Mouse (Mus musculus) midbrain, embryonic 15.5 days (tissue): ENCODE data around the gene Syt13. TPM values are rescaled to one million over a fixed set of nuclear protein-coding genes. Genes with fewer than 3 reads are reported as not detected.
A peak's percentile ranks its signal among the peaks of the same experiment; 100 is the strongest.

Source experiments
- ATAC-seq: fragments of 200-750 bp; cut with Nextera tagmentation; replicated peaks from 2 replicates; pipeline ENCODE4 v1.8.0; 2017; ENCODE audit warnings: moderate TSS enrichment
- H3K27ac ChIP-seq: fragments of 300-500 bp; sonication (generic); 2 replicates; pipeline ENCODE4 v1.5.1; 2015; ENCODE audit warnings: mild to moderate bottlenecking, inconsistent platforms
- H3K27me3 ChIP-seq: fragments of 300-500 bp; sonication (generic); replicated peaks from 2 replicates; pipeline ENCODE4 v1.6.1; 2015; ENCODE audit warnings: inconsistent platforms
- H3K36me3 ChIP-seq: fragments of 300-500 bp; sonication (generic); replicated peaks from 2 replicates; pipeline ENCODE4 v1.6.1; 2015; ENCODE audit warnings: inconsistent platforms
- H3K4me1 ChIP-seq: fragments of 300-500 bp; sonication (generic); 2 replicates; pipeline ENCODE4 v1.6.1; 2015; ENCODE audit warnings: inconsistent platforms
- H3K4me2 ChIP-seq: fragments of 300-500 bp; sonication (generic); 2 replicates; pipeline ENCODE4 v1.6.1; 2015; ENCODE audit warnings: inconsistent platforms, mild to moderate bottlenecking, moderate library complexity
- H3K4me3 ChIP-seq: fragments of 300-500 bp; sonication (generic); 2 replicates; pipeline ENCODE4 v1.5.1; 2015; ENCODE audit warnings: mild to moderate bottlenecking, inconsistent platforms
- H3K9ac ChIP-seq: fragments of 300-500 bp; sonication (generic); 2 replicates; pipeline ENCODE4 v1.6.1; 2015; ENCODE audit warnings: mild to moderate bottlenecking, inconsistent platforms
- H3K9me3 ChIP-seq: fragments of 300-500 bp; sonication (generic); 2 replicates; pipeline ENCODE4 v1.6.1; 2016; ENCODE audit warnings: inconsistent platforms
- WGBS: fragments of 180-500 bp; shearing (Covaris S2); methylation state at CpG from one replicate; pipeline ENCODE4 v1.1.7; 2015; ENCODE audit warnings: mixed read lengths; 5-methylcytosine and 5-hydroxymethylcytosine counted together
- polyA plus RNA-seq: library from polyadenylated mRNA; unstranded; fragments of >200 nt; fragmentation: Nextera tagmentation; extraction: Ambion mirVana; gene quantifications from 2 replicates; pipeline ENCODE4 v1.2.1, GENCODE M21; 2015

Gene Syt13
- polyA plus RNA-seq, 1 experiment from 2014 or later, result 88.7 TPM

DNA sequence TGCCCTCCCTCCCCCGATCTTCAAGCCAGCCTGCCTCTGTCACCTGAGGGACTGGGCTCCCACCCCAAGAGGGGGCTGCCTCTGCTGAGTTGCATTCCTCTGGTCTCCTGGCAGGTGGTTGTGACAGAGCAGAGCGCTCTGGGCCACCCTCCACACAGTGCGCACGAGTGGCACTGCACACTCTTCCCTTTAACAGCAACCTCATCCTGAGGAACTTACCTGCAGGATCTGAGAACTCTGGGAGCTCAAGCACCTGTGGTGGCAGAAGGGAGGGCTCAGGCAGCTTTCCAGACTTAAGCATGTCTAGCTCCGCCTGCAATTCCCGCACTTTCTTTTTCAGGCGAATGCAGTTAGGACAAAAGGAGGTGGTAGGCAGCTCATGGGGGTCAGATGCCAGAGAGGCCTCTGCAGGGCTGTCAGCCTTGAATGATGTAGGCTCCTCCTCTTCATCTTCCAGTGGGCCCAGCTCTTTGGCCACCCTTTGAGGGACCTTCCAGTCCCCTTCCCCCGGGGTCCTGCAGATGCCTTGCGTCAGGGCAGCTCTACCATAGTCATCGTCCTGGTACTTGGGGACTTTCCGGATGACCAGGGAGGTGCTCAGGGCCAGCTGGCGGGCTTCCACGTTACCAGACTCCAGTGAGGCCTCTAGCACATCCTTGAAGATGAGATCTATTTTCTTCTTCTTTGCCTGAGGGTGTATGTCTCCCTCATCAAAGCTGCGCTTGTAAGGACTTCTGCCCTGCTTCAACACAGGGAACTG, 60.3 kb downstream of the Syt13 start:
- H3K4me2 ChIP-seq, result no peak overlapping the region
- 71% methylated on average over 14 of the region's 14 CpGs for WGBS
- H3K4me3 ChIP-seq, result no peak overlapping the region
- ATAC-seq, result no peak
- H3K36me3 ChIP-seq, result peaks cover 26% of the 10 kb centered on the region
- H3K27me3 ChIP-seq, result no peaks in the 10 kb centered on the region
- H3K27ac ChIP-seq, result no peak overlapping the region
- H3K9me3 ChIP-seq, result no peaks in the 10 kb centered on the region
- H3K4me1 ChIP-seq, result no peaks in the 10 kb centered on the region
- no peak overlapping the region for H3K9ac ChIP-seq

DNA sequence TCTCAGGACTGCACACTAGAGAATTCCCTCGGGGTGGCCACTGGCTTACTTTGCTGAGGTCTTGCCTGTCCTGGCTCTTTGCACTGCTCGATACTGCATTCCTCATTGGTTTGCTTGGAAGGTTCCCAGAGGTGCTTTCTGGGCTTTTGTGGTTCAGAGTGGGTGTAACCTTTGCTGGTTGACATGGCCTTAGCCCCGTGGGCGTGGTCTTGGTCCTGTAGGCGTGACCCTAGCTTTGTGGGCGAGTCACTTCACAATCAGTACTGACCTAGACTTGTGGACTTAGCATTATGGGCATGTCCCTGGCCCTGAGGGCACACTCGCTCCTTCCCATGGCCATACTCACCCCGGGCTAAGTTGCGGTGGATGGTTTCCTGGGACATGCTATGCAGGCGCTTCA, 65.3 kb downstream of the Syt13 start:
- H3K9me3 ChIP-seq, result no peaks in the 10 kb centered on the region
- H3K27ac ChIP-seq, result no peak overlapping the region
- no peak for ATAC-seq
- H3K4me3 ChIP-seq, result no peak overlapping the region
- H3K36me3 ChIP-seq, result no peaks in the 10 kb centered on the region; the same call in 1 of the 2 replicates
- H3K9ac ChIP-seq, result no peak overlapping the region
- H3K4me2 ChIP-seq, result no peak overlapping the region
- 93% methylated on average over 10 of the region's 10 CpGs for WGBS
- H3K4me1 ChIP-seq, result no peaks in the 10 kb centered on the region
- H3K27me3 ChIP-seq, result no peaks in the 10 kb centered on the region

DNA sequence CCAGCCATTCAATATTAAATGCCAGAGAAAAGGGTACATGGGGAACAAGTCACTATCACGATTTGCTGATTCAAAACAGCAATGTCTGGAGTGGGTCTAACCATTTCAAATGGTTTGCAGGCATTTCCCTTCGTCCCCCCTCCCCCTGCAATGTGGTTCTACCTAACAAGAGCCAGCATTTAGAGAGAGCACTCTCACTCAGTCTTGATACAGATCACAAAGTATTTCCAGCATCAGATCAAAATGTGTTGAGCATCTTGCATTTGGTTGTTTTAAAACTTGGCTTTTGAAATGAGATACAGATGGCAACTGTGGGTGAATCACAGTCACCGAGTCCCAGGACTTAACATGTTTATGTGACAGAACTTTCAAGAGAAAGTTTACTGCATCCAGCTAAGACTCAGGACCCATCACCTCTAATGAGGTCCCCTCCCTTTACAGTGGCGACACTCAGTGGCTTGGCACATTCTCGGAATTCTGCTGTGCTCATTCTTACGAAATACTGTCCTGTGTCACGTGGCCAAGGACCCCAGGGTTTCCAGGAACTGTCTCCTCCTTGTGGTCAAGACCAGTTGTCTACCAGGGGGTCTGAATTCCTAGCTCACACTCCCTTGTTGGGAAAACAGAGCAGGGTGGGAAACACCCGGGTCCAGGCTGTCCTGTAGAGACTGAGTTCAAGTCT, 67.8 kb downstream of the Syt13 start:
- Histone ChIP-seq H3K27me3 (no peaks in the 10 kb centered on the region), H3K4me3 (no peak overlapping the region), H3K27ac (no peak overlapping the region), H3K9me3 (no peaks in the 10 kb centered on the region), H3K4me1 (no peaks in the 10 kb centered on the region), H3K9ac (no peak overlapping the region), H3K36me3 (no peaks in the 10 kb centered on the region; the same call in 1 of the 2 replicates), H3K4me2 (no peak overlapping the region)
- WGBS, result 82% methylated on average over 8 of the region's 8 CpGs
- ATAC-seq, result no peak

DNA sequence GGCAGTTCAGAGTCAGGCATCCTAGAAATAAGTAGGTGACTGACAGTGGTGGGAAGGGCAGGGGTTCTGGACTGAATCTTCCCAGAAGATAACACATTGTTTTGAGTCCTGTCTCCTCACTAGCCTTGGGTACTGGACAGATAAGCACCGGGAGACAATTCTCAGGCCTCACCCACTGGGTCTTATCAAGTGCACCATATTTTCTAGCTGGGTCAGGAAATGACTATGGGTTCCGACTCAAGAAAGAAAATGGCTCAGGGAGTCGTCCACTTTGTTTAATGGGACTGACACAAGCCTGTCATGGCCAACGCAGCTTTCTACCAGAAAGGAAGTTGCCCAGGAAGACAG, 68.3 kb downstream of the Syt13 start:
- WGBS, result 90% methylated on average over 4 of the region's 4 CpGs
- Histone ChIP-seq H3K4me3 (no peak overlapping the region), H3K27ac (no peak overlapping the region), H3K36me3 (no peaks in the 10 kb centered on the region; the same call in 1 of the 2 replicates), H3K9me3 (no peaks in the 10 kb centered on the region), H3K9ac (no peak overlapping the region), H3K27me3 (no peaks in the 10 kb centered on the region), H3K4me1 (peaks cover 5% of the 10 kb centered on the region), H3K4me2 (no peak overlapping the region)
- no peak for ATAC-seq

DNA sequence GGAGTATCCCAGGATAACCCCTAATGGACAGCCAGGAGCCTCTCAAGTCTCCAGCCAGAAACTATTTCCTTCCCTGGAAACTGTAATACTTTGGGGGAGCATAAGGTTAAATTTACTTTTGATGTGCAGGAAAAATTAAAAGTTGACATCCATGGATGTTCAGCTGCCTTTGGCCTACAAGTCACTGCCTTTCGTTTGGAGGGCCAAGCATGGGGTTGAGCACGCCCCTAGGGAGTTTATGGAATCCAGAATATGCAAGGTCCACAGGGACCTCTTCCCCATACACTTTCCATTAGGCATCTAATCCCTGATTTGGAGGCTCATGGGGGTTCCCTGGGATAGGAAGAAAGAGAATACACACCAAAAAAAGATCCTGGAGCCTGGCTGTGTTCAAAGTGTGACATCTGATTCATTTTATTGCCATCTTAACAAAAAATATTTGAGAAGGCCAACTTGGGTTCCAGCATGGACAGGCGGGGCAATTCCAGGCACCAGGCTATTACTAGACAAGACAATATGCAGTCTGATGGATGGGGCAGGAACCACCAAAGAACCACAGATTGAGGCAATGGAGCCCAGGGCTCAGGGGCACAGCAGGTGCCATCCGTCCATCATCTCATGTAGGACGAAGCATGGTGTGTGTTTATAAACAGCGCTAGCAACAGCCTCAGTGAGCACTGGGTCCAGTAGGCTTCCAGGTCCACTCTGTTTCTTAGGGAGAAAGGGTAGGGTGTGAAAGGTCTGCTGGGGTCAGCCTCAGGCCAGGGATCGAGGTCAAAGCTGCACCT, 69.6 kb downstream of the Syt13 start:
- ATAC-seq, result no peak
- H3K4me2 ChIP-seq, result no peak overlapping the region
- H3K4me1 ChIP-seq, result peaks cover 9% of the 10 kb centered on the region
- H3K9me3 ChIP-seq, result no peaks in the 10 kb centered on the region
- H3K27me3 ChIP-seq, result no peaks in the 10 kb centered on the region
- H3K4me3 ChIP-seq, result no peak overlapping the region
- 91% methylated on average over 7 of the region's 7 CpGs for WGBS
- no peak overlapping the region for H3K27ac ChIP-seq
- no peaks in the 10 kb centered on the region; the same call in 1 of the 2 replicates for H3K36me3 ChIP-seq
- H3K9ac ChIP-seq, result no peak overlapping the region

DNA sequence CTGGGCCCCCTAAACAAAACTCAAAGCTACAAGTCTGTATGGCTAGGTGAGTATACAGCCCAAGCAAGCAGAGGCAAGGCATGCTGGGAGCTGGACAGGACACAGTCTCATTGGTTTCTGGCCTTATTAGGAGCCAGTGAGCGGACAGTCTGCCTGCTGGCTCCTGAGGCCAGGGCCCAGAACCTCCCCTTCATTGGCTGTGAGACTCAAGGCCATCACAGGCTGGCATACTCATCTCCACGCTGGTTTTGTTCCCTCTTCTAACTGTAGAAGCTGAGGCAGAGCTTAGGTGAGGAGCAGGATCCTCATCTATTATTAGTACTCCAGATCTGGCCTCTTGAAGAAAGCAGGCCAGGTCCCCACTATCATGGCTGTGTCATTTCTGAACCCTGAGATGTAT, 70.3 kb downstream of the Syt13 start:
- 96% methylated on average over 2 of the region's 2 CpGs for WGBS
- Histone ChIP-seq H3K27me3 (no peaks in the 10 kb centered on the region), H3K4me3 (no peak overlapping the region), H3K36me3 (no peaks in the 10 kb centered on the region), H3K9ac (no peak overlapping the region), H3K4me1 (peaks cover 9% of the 10 kb centered on the region), H3K4me2 (no peak overlapping the region), H3K9me3 (no peaks in the 10 kb centered on the region), H3K27ac (no peak overlapping the region)
- ATAC-seq, result no peak

DNA sequence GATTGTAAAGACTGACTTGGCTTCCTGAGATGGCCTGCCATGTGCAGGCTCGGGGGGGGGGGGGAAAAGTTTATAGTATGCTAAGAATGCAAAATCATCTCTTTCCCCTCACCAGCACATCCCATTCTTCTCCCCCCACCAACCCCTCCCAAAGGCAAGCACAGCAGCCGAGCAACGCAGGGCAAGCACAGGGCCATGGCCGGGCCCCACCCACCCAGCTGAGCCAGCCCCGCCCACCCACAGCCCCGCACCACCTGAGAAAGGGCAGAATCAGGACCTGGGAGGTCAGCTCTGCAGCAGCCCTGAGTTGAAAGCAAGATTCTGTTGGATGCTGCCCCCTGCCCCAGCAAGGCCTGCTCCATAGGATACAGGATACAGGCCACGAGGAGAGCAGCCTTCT, 70.7 kb downstream of the Syt13 start:
- H3K4me1 ChIP-seq, result peaks cover 9% of the 10 kb centered on the region
- no peaks in the 10 kb centered on the region for H3K36me3 ChIP-seq
- H3K9ac ChIP-seq, result no peak overlapping the region
- H3K4me2 ChIP-seq, result no peak overlapping the region
- H3K4me3 ChIP-seq, result no peak overlapping the region
- H3K27ac ChIP-seq, result no peak overlapping the region
- H3K9me3 ChIP-seq, result no peaks in the 10 kb centered on the region
- no peaks in the 10 kb centered on the region for H3K27me3 ChIP-seq
- no peak for ATAC-seq
- WGBS, result 67% methylated on average over 7 of the region's 7 CpGs

DNA sequence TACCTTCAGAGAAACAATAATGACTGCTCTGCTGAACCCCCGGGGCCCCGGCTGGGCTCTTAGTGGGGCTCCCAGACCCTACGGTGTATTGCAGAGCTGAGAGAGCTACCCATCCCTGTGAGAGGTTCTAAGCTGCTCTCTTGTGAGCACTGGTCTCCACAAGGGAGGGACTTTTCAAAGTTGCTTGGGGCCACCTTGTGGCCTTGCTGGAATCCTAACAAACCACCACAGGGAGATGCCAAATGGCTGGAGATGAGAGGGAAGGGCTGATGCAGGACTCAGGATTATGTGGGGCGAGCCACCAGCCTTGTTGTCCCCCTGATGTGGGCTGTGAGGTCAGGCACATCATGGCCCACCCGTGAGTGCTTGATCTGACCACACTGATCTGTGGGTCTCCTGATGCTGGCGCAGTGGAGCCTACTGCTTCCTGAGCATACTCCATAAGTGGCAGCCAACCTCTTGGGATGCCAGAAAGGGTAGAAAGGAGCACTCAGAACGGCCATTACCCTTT, 72.3 kb downstream of the Syt13 start:
- Histone ChIP-seq H3K36me3 (no peaks in the 10 kb centered on the region), H3K27me3 (no peaks in the 10 kb centered on the region), H3K4me2 (no peak overlapping the region), H3K4me1 (peaks cover 9% of the 10 kb centered on the region), H3K4me3 (no peak overlapping the region), H3K9me3 (no peaks in the 10 kb centered on the region), H3K27ac (no peak overlapping the region), H3K9ac (no peak overlapping the region)
- 84% methylated on average over 7 of the region's 7 CpGs for WGBS
- no peak for ATAC-seq

DNA sequence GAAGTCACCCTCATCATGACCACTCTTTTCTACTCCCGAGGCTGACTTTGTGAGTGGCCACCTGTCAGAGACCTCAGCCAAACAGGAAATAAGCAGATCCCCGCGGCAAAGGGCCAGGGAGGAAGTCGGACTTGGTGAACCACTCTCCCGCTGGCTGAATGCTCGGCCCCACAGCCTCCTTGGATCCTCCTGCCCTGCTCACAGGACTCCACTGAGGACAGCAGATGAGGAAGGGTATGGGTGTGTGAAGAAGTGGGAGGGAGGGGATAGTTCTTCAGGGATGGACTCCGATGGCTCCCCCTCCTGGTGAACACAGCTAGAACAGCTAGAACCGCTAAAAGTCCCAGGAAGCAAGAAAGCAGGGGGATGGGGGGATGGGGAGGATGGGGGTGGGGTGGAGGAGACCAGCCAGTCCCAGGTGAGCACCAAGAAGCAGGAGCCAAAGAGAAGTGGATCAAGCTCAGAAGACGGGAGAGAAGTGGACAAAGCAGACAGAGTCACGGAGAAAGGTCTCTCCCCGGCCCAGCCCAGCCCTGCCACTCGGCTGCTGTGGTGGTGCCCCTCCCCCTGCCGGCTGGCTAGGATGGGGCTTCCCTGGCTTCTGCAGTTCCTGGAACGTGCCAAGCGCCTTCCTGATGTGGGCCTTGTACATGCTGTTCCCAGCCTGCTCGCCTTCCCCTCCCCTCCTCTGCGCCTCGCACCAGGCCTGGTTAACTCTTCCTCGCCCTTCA, 73.2 kb downstream of the Syt13 start:
- Histone ChIP-seq H3K36me3 (no peaks in the 10 kb centered on the region), H3K4me2 (peak overlapping the region; percentile 13; the same call in 1 of the 2 replicates), H3K9me3 (no peaks in the 10 kb centered on the region), H3K4me1 (peaks cover 9% of the 10 kb centered on the region), H3K27ac (peak overlapping the region; percentile 35; the same call in 1 of the 2 replicates), H3K9ac (no peak overlapping the region), H3K4me3 (no peak overlapping the region), H3K27me3 (no peaks in the 10 kb centered on the region)
- ATAC-seq, result peak; percentile 82
- 16% methylated on average over 19 of the region's 19 CpGs for WGBS

DNA sequence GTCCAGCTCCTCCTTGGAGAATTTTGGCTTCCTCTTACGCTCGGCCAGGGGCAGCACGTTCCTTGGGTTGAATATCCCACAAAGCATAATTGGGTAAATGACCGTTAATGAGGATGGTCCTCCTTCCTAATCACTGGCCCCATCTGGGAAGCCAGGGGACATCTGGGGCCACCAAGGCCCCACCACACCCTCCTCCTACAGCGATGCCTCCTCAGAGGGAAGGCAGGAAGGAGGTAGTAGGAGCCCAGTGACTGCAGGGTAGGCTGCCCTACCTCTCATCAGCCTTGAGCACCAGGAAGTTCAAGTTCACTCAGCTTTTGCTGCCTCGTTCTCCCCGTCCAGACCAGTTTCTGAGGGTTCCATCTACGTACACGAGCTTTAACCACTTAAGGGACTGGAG, 74.7 kb downstream of the Syt13 start:
- WGBS, result 88% methylated on average over 9 of the region's 9 CpGs

DNA sequence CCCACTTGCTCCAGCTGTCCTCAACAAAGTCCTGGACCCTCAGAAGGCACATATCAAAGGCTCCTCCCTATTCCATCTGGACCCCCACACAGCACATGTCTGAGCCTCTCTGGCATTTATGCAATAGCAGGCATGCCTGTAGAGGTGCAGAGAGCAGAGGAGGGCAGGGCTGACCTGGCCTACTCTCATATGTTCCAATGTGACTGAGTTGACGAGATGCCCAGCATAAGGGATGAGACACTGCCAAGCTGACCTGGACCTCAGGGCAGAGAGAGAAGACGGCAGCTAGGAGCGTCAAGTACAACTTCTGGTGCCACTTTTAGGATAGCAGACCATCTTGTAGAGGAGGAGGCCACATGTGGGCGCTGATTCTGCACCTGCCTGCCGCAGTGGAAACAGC, 77.1 kb downstream of the Syt13 start:
- no peak overlapping the region for H3K4me3 ChIP-seq
- no peak for ATAC-seq
- no peak overlapping the region for H3K27ac ChIP-seq
- no peaks in the 10 kb centered on the region for H3K36me3 ChIP-seq
- H3K27me3 ChIP-seq, result no peaks in the 10 kb centered on the region
- no peak overlapping the region for H3K4me2 ChIP-seq
- H3K4me1 ChIP-seq, result peaks cover 9% of the 10 kb centered on the region
- no peak overlapping the region for H3K9ac ChIP-seq
- no peaks in the 10 kb centered on the region for H3K9me3 ChIP-seq
- WGBS, result 96% methylated on average over 5 of the region's 5 CpGs

More for the DNA sequence above, 74.7 kb downstream of the Syt13 start:
- H3K27ac ChIP-seq, result no peak overlapping the region
- H3K4me2 ChIP-seq, result no peak overlapping the region
- H3K9ac ChIP-seq, result no peak overlapping the region
- no peak overlapping the region for H3K4me3 ChIP-seq
- no peak for ATAC-seq
- no peaks in the 10 kb centered on the region for H3K9me3 ChIP-seq
- H3K4me1 ChIP-seq, result peaks cover 9% of the 10 kb centered on the region
- no peaks in the 10 kb centered on the region for H3K36me3 ChIP-seq
- no peaks in the 10 kb centered on the region for H3K27me3 ChIP-seq

DNA sequence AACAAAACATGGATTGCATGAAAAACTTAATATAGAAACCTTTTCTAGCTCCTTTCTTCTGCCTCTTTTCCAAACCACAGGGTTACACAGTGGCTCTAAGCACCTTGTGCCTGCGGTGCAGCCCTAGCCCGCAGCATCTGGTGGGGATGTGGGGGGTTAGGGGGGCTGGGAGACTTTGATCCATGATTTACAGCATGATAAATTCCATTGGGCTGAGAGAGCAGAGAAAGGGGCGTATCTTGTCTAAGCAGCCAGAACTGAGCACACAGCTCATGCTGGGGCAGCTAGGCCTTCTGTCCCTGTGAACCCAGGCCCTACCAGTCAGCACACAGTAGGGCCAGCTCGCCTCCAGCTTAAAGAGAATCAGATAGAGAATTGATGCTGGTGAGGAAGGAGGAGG, 90.1 kb downstream of the Syt13 start:
- Histone ChIP-seq H3K36me3 (no peaks in the 10 kb centered on the region), H3K4me1 (no peaks in the 10 kb centered on the region), H3K27ac (no peak overlapping the region), H3K4me2 (no peak overlapping the region), H3K9ac (no peak overlapping the region), H3K9me3 (no peaks in the 10 kb centered on the region), H3K27me3 (no peaks in the 10 kb centered on the region), H3K4me3 (no peak overlapping the region)
- ATAC-seq, result no peak
- WGBS, result 73% methylated on average over 4 of the region's 4 CpGs
